Mouse (Mus musculus): ENCODE results near the gene Smtn.

Gene Smtn

DNA sequence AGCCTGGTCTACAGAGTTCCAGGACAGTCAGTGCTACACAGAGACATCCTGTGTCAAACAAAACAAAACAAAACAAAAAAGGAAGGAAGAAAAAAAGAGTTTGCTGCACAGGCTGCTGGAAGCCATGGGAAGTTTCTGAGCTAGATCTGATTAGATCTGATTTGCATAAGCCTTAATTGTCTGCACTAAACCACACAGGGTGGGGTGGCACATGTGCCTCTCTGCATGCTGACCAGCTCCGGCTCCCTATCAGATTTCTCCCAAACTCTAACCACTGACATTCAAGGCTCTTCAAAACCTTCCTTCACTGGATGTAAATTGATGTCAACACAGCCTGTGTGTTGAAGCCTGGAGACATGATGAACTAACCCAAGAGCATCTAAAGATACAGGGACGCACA, 6.6 kb upstream of the Smtn start:
- DNase-seq: no peak

DNA sequence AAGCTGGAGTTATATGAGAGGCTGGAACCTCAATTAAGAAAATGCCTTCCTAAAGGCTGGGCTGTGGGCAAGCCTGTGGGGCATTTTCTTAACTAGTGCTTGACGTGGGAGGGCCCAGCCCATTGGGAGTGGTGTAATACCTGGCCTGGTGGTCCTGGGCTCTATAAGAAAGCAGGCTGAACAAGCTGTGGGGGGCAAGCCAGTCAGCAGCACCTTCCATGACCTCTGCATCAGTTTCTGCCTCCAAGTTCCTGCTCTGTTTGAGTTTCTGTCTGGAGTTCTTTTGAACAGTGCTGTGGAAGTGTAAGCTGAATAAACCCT, 5.8 kb upstream of the Smtn start:
- DNase-seq: no peak

DNA sequence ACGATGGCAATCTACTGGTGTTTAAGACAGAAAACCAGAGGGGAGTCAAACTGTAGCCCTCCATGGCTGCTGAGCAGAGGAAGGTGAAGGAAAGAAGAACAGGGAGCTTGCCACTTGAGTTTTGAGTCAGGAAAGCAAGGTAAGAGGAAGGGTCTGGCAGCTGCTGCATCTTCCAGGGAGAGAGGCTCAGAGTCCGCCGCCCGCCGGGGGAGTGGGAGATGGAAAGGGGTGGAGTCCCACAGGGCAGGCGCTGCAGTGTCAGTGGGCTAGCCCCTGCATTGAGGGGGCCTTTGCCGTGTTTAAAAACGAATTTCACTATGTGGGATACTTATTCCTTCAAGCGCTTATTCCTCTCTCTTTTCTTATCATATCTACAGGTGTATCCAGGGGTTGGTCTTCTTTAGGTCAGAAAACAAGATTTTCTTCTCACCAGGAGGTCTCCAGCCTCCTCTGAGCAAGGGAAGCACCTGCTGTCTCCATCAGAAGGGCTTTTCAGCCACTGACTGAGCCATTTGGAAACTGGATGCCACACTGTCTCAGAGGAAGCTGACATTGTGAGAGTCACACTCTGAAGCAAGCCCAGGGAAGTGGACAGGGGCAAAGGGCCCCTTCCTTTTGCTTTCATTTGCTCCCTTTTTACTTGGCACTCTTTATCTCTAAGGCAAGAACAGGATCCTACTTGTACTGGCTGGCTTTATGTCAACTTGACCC, 5.3 kb upstream of the Smtn start:
- DNase-seq: no peak

DNA sequence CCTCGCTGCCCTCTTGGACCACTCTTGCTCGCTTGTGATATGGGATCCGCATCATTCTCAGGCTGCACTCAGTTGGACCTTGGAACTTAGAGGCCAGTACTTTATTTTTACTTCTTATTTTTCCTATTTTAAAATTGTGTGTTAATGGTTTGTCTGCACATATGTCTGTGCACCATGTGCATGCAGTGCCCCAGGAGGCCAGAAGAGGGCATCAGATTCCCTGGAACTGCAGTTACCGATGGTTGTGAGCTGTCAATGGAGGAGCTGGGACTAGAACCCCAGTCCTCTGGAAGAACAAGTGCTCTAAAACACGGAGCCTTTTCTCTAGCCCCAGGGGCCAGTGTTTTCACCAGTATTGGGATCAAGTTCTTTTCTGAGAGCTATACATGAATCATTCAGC, 4.0 kb upstream of the Smtn start:
- no peak for DNase-seq

DNA sequence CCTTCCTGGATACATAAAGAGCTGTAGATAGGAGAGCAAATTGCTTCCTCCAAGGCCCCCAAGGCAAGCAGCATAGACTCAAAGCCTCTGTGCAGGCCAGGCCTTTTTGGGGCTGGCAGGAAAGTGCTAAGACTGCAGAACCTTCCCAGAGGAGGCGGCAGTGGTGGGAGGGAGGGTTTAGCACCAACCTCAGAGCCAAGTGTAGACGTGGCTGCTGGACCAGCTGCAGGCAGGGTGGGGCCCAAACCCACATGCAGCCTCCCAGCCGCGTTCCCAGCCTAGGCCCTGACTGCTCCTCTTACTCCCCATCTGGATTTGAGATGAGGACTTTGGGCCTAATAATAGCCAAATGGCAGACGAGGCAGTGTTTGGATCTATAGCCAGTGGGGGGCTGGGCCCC, 2.6 kb upstream of the Smtn start:
- DNase-seq: peak; percentile 65 to 83

DNA sequence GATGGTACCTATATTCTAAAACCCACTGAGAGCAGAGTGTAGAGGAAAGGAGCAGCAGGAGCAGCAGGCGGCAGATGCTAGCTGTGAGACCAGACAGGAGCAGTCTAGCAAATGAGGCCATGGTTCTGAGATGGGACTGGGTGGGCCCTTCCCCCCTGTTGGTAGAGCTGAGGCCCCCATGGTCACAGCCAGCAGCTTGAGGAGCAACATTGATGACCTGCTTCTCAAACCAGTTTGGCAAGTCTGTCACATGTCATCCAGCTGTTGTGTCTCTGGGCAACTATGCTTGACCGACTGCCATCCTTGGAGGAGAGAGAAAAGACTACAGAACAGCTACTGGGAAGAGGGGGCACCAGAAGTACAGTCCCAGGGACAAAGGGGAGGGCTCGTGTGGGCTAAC, 1.5 kb upstream of the Smtn start:
- peak in 1 of 2 experiments; percentile 64 for DNase-seq

DNA sequence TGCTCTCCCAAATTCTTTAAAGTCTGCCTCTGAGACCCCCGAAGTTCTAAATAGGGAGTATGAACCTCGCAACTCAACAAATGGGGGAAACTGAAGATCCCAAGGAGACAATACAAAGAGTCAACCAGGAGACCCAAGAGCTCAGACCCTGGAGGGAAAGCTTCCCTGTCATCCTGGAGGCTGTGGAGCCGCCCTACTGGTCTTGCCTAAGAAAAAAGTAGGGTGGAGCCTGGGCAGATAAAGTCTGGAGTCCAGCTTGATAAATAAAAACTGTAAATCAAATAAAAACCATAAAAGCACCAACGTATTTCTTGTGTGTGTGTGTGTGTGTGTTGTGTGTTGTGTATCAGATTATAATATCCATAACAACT, 601 bp downstream of the Smtn start:
- no peak for DNase-seq

DNA sequence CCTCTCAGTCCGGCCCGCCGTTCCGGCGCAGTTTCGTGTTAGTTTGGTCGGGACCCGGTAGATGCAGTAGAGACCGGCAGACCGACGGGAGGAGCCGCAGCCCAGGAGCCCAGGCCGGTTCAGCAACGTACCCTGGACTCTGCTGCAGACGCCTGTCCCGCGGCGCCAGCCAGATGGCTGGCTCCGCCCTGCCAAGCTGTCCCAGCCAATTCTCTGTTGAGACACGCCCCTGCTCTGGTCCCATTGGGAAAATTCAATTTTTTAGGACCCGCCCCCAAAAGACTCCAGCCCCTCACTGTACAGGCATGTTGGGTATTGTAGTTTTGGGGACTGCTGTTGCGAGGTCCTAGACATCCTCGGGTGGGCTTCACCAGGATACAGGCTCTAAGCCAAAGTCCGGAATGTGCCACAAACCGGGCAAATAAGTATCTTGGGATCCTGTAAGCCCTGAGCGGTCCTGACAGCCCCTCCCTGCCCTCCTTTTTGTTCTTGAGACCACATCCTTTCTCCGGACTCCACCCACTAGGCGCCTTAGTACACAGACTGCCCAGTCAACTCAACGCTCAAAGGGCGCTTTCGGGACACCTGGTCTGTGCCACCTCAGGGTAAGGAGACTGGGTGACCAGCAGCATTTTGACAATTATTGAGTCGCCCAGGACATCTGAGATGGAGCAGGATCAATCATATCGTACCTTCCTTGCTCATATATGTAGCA, 1.1 kb downstream of the Smtn start:
- peak; percentile 93 to 96 for DNase-seq

DNA sequence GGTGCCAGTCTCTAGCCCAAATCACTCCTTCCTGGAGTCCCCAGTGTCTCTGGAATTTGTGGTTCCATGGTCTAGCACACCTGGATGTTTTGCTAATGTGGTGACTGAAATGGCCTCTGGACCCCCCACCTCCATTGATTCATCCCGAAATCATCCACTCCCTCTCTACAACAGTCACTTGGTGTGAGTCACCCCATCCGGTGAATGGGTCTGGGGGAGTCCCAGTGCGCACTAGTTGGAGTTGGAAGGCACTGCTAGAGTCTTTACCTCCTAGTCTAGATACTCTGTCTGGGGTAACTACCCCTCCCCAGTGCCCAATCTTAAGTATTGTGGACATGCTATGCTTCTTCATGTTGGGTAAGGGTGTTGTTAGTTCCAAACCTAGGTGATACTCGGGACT, 2.1 kb downstream of the Smtn start:
- no peak for DNase-seq

DNA sequence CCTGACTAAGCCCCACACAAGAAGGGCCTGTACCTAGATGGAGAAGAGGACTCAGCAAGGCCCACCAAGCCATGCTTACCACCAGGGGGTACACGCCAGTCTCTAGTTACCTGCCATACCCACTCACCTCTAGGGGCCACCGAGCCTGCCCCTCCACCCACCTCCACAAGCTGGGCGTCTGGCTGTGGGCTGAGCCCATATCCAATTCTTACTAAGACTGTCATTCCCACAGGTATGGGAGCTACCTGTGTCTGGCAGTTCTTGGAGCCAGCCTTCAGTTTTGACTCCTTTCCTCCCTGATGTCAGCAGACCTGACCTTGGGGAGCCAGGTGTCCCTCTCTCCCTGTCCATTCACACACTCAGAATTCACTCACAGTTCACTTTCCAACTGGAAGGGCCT, 2.7 kb downstream of the Smtn start:
- DNase-seq: no peak

DNA sequence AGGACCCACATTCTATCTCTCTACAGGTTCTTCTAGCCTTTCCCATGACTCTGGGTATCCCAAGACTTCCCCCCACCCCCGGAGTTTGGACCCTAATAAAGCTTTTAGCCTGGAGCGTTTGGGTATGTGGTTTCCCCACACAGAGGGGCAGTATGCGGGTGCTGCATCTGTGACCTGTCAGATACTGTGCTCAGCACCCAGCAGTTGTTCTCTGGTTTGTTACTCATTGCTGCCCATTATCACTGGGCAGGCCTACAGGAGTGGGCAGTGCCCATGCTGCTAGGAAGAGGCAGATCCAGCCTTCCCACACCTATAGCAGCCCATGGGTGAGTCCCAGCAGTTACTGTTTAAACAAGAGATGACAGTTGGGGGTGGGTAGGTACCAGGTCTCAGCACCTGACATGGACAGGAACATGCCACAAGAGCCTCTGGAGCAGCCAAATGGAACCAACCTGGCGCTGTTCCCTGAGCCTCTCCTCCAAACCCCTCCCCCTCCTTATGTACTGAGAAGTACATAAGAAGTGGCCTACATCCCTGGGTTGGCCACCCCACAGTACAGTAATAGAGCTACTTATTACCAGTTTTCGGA, 3.6 kb downstream of the Smtn start:
- DNase-seq: peak in 1 of 2 experiments; percentile 59

DNA sequence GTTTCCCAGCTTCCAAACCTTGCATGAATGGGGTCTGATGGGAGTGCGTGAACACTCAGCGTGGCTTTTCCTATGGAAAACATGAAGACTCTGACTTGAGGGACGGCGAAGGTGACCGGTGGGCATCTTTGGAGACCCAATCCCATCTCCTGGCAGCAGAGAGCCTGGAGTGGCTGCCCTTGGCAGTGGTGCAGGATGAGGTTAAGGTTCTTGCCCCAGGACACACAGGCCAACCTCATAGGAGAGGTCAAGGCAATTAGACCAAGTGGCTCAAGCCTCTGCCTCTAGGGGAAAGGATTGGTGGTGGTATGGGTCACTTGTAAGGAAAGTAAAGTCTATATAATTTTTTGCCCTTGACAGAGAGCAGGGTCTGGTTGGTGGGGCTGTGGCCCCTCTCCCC, 4.3 kb downstream of the Smtn start:
- DNase-seq: no peak

DNA sequence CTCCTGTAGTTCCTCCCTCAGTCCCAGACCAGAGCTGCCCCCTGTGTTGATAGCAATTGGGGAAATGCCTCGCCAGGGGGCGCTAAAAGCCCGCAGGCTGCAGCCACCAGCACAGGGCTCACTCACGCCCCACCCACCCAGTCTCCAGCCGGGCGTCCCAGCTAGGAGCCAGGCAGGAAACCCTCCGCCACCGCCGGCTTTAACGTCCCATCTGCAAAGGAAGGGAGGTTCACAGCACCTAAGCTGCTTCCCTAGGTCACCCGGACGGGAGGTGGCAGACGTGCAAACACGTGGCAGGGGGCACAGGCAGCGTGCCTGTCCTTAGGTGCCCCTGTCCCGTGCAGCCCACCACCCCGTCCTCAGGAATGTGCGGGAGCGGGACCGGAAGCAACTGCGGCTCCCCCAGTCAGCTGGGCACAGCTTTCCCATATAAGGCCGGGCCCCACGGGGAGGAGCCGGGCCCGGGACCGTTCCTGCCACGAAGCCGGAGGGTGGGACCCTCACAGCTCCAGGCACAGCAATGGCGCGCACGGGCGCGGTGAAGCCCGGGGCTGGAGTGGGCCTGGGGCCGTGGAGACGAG, 4.9 kb downstream of the Smtn start:
- DNase-seq: peak; percentile 96 to 97

DNA sequence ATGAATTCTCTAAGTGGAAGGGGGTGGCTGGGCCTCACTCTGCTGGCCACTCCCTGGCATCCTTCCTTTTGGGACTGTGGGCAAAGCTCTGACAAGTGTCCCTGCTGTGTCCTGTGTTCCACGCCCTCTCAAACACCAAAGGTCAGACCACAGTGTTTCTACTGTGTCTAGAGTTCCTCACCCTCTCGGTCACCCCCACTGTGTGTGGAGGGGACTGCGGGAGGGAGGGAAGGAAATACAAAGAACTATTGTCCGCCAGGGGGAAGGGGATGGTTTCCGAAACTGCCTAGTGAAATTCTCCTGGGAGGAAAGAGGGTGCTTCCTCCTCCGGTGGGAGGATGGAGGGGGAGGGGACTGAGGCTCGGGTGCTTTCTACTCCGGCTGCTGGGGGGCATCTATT, 5.5 kb downstream of the Smtn start:
- DNase-seq: no peak

DNA sequence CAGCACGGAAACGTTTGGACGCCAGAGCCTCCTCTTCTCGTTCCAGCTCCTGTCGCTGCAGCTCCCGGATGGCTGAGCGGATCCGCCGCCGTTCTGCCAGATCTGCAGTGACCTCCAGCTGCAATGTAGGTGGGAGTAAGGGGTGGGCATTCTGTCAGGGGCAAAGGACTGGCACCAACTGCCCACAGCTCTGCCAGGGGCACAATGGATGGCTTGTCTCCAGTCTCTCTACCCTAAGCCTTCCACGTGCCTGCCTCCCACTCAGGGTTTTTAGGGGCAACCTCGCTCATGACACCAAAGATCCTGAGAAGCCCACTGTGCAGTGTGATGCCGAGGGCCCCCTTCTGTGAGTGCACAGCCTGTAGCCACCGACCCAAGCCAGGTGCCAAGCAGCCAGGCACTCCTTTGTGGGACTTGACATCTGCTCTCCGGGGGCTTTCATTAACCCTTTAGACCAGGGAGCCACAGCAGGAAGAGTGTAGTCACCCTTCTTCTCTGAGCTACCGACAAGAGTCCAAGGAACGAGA, 6.9 kb downstream of the Smtn start:
- DNase-seq: no peak

DNA sequence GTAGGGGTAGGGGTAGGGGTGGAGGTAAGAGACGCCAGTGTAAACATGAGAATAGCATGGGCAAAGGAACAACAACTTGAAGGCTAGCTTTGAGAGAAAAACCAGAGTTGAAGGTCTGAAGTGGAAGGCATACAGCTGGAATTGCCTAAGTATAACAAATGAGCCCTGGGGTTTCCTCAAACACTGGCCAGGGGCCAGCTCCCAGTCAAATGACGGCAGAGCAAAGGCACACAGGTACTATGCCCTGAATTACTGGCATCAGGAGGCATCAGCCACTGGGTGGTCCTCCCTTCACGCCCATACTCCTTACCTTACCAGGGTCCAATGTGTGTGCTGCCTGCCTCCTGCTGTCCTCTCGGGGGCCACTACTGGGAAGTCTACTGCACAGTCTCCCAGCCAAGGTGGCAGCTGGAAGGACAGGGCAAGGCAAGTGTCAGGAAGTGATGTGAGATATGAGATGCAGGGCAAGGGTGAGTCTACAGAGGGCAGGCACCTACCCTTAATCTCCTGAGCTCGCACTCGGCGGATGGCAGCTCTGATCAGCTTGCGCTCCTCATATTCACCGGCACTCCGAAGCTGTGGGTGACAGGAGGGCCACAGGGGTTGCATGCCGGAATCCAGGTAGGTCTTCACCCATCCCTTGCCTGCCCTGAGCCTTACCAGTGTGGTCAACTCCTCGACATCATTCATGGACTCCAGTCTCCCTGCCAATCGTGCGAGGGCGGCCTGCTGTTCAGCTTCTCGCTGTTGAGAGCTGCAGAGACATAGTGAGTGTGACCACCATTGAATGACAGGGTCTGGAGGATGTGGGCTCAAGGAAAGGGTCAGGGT, 8.1 kb downstream of the Smtn start:
- DNase-seq: no peak

DNA sequence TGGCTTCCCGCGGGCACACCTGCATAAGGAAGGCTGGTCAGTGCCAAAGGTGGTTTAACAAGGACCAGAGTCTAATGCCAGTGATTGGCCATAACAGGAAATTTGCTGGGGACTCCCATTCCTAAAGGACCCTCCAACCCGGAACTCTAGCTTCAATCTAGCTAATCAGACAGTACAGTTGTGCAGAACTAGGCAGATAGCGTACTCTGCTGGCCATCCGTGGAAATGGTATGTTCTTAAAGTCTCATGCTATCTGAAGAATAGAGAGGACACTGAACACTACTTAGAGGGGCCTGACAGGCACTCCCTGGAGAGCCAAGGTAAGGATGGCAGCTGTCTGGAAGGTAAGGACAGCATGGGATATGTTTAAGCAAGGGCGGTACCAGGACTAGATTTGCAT, 8.8 kb downstream of the Smtn start:
- DNase-seq: no peak

DNA sequence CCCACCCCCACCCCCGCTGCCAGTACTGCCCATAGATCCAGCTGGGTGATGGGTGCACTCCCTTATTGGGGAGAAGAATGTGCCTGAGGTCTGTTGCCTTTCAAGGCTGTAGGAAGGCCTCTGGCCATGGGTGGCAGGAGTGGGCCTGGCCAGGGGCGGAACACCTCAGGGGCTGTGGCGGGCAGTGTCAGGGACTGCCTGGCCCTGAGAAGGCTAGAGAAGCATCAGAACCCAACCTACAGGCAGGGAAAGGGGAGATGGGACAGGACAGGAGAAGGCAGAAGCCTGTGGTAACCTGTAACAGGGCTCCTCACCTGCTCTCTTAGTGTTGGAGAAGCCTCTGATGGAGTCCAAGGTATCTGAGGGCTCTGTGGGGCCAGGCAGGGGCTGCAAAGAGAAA, 9.7 kb downstream of the Smtn start:
- DNase-seq: no peak

DNA sequence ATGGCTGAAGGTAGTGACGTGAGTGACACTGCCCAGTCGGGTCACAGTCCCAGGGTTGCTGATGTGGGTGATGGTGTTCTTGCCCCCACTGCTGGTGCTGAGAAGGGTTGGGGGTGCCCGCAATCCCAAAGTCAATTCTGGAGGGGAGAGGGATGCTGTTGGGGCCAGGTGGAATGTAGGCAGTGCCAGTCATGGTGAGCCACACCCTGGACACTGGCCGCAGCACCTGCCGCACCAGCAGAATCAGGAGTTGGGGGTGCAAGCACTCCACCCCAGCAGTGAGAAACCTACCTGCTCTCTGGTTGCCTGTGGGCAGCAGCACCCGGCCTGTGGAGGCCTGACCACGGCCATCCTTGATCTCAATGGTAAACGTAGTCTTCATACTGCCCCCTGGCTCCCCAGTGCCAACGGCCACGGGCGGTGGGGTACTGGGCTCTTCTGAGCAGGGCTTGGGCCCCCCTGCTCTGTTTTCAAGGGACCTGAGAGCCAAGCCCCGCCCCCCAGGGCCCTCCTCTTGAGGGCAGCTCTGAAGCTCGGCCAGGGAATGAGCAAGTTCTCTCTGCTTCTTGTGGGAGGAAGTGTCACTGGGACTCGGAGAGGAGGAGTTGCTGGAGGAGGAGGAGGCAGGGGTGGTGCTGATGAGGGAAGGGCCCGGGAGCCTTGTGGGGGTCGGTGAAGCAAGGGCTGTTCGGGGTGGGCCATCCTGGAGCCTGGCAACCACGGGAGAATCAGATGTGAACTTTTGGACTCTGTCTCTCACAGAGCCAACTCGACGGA, 10.7 kb downstream of the Smtn start:
- peak in 1 of 2 experiments; percentile 35 for DNase-seq

DNA sequence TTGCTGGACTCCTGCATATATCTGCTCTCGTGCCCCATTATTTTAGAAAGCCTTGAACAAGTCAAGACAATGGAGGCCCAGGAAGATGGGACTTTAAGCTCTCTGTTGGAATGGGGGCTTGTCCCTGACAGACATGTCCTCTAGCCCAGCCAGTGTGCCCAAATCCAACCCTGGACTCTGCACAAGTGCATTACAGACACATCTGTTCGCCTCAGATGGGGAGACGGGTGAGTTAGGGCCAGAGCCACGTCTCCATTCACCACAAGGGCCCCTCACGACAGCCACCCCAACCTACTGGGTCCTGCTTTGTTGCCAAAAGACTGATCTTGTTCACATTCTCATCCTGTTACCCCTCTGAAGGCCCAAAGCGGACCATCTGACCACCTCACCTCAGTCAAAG, 12.2 kb downstream of the Smtn start:
- DNase-seq: no peak

DNA sequence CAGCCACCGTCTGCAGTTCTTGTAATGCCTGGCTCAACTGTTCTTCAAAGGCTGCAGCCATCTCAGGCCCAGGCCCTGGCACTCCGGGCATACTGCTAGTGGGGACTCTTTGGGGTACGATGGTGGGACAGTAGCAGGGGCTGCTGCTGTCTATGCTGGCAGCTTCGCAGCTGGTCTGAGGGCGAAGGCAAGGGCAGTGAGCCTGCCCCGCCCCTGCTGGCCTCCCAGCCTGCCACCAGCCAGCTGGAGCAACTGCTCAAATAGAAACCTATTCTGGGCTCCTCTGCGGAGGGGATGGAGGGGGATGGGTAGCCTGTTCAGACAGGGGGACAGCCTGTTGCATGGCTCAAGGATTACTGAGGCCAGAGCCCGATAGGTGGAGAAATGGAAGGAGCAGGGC, 12.6 kb downstream of the Smtn start:
- peak in 1 of 2 experiments; percentile 20 for DNase-seq

All from lung, postnatal 4 days (tissue).